Mouse (Mus musculus): ENCODE measurements around the gene Gm5134. TPM values are rescaled to one million over a fixed set of nuclear protein-coding genes. Genes with fewer than 3 reads are reported as not detected.
A peak's percentile ranks its signal among the peaks of the same experiment; 100 is the strongest.

Gene Gm5134
- total and polyA plus RNA-seq, 3 experiments: not detected

- Histone ChIP-seq H3K27ac (ENCODE audit: control insufficient read depth, low read depth, low read length) (no peak overlapping the region), H3K27me3 (ENCODE audit: control insufficient read depth in 1 of 2, insufficient read depth in 2 of 2, low read length in 2 of 2) (no peaks in the 10 kb centered on the region; a peak in 1 of 4 replicates), H3K79me2 (ENCODE audit: control insufficient read depth, insufficient read depth, low read length, poor library complexity) (peaks cover 9% of the 10 kb centered on the region), H3K9ac (ENCODE audit: control insufficient read depth, low read depth, low read length, poor library complexity, severe bottlenecking) (peak overlapping the region; percentile 79), H3K9me3 (replicated peaks; ENCODE audit: insufficient read depth, low read length) (no peaks in the 10 kb centered on the region), H3K36me3 (ENCODE audit: control insufficient read depth in 1 of 2, insufficient read depth in 2 of 2, low read length in 2 of 2) (peaks cover 0 to 6% of the 10 kb centered on the region in 2 experiments; a peak in 2 of 4 replicates), H3K4me3 (ENCODE audit: control insufficient read depth in 1 of 2, insufficient read depth in 1 of 2, low read depth in 2 of 2, low read length in 2 of 2) (peak overlapping the region; percentile 62 to 73), H3K4me1 (ENCODE audit: control insufficient read depth in 1 of 2, insufficient read depth in 2 of 2, low read length in 2 of 2) (peaks cover 4 to 5% of the 10 kb centered on the region in 2 experiments)
- peak; percentile 57 for DNase-seq (ENCODE audit: low read depth, low spot score)
- TF ChIP-seq POLR2AphosphoS2 (IDR thresholded peaks at IDR 0.05; ENCODE audit: low read length): no peak
- TF ChIP-seq GATA1 (IDR thresholded peaks at IDR 0.05; ENCODE audit: low read depth, low read length): no peak
- no peak for TF ChIP-seq E2F4 (IDR thresholded peaks at IDR 0.05; ENCODE audit: borderline replicate concordance, low read depth, low read length)
- TF ChIP-seq TBP (IDR thresholded peaks at IDR 0.05; ENCODE audit: low read depth, low read length): no peak
- no peak for TF ChIP-seq MXI1 (IDR thresholded peaks at IDR 0.05; ENCODE audit: low read depth, low read length)
- TF ChIP-seq ZC3H11A (IDR thresholded peaks at IDR 0.05; ENCODE audit: low read depth, low read length): no peak
- no peak for TF ChIP-seq BHLHE40 (IDR thresholded peaks at IDR 0.05; ENCODE audit: borderline replicate concordance, low read depth, low read length)
- no peak for TF ChIP-seq MAFK (IDR thresholded peaks at IDR 0.05; ENCODE audit: borderline replicate concordance, low read depth, low read length)
- TF ChIP-seq POLR2A (IDR thresholded peaks at IDR 0.05; ENCODE audit: control insufficient read depth in 1 of 2, insufficient read depth in 1 of 2, low read depth in 1 of 2, low read length in 2 of 2, poor library complexity in 1 of 2): peak; percentile 32 to 35; a peak in 1 of 4 replicates
- TF ChIP-seq NELFE (IDR thresholded peaks at IDR 0.05; ENCODE audit: low read depth, low read length): peak; percentile 35
- TF ChIP-seq GABPA (IDR thresholded peaks at IDR 0.05; ENCODE audit: low read depth, low read length): no peak
- TF ChIP-seq HCFC1 (IDR thresholded peaks at IDR 0.05; ENCODE audit: low read depth, low read length): 0 out of 2 replicates have a peak, but pooled peaks have one; percentile 24
- TF ChIP-seq ZKSCAN1 (IDR thresholded peaks at IDR 0.05; ENCODE audit: low read depth, low read length): no peak
- TF ChIP-seq ELF1 (IDR thresholded peaks at IDR 0.05; ENCODE audit: low read depth, low read length): no peak
- no peak for TF ChIP-seq ETS1 (IDR thresholded peaks at IDR 0.05; ENCODE audit: low read depth, low read length)
- TF ChIP-seq CHD2 (IDR thresholded peaks at IDR 0.05; ENCODE audit: low read length): no peak
- TF ChIP-seq RAD21 (IDR thresholded peaks at IDR 0.05; ENCODE audit: low read depth, low read length): no peak
- TF ChIP-seq TCF12 (IDR thresholded peaks at IDR 0.05; ENCODE audit: low read depth, low read length): 0 out of 2 replicates have a peak, but pooled peaks have one; percentile 14
These were observed 22.1 kb upstream of the Gm5134 start for GRCm38 (mm10) chr10:75932081-75932678.

GRCm38 (mm10) chr10:75932891-75933290, 21.4 kb upstream of the Gm5134 start, which contains the start of gene Chchd10:
Chchd10 (plus strand) TSS chr10:75933130.
- H3K27ac ChIP-seq (ENCODE audit: control insufficient read depth, low read depth, low read length): no peak within 1 kb of the TSS
- H3K27me3 ChIP-seq (ENCODE audit: control insufficient read depth in 1 of 2, insufficient read depth in 2 of 2, low read length in 2 of 2): no peaks in the 10 kb centered on the region; a peak in 1 of 4 replicates
- H3K9ac ChIP-seq (ENCODE audit: control insufficient read depth, low read depth, low read length, poor library complexity, severe bottlenecking): peak within 1 kb of the TSS; percentile 79
- peaks cover 8 to 11% of the 10 kb centered on the region in 2 experiments for H3K4me1 ChIP-seq (ENCODE audit: control insufficient read depth in 1 of 2, insufficient read depth in 2 of 2, low read length in 2 of 2)
- no peak for TF ChIP-seq JUND (IDR thresholded peaks at IDR 0.05; ENCODE audit: low read depth, low read length)
- no peak for TF ChIP-seq MYC (IDR thresholded peaks at IDR 0.05; ENCODE audit: low read depth, low read length)
- TF ChIP-seq ZC3H11A (IDR thresholded peaks at IDR 0.05; ENCODE audit: low read depth, low read length): no peak
- no peak for TF ChIP-seq TCF12 (IDR thresholded peaks at IDR 0.05; ENCODE audit: low read depth, low read length)
- TF ChIP-seq E2F4 (IDR thresholded peaks at IDR 0.05; ENCODE audit: borderline replicate concordance, low read depth, low read length): no peak
- no peak for TF ChIP-seq CTCF (IDR thresholded peaks at IDR 0.05 in 2 of 3, conservative IDR thresholded peaks at IDR 0.05 in 1 of 3; ENCODE audit: control insufficient read depth in 1 of 3, insufficient read depth in 1 of 3, low read depth in 2 of 3, low read length in 3 of 3, poor library complexity in 1 of 3, severe bottlenecking in 1 of 3)
- TF ChIP-seq POLR2AphosphoS2 (IDR thresholded peaks at IDR 0.05; ENCODE audit: low read length): no peak
- no peaks in the 10 kb centered on the region for H3K9me3 ChIP-seq (replicated peaks; ENCODE audit: insufficient read depth, low read length)
- peaks cover 9% of the 10 kb centered on the region for H3K79me2 ChIP-seq (ENCODE audit: control insufficient read depth, insufficient read depth, low read length, poor library complexity)
- H3K36me3 ChIP-seq (ENCODE audit: control insufficient read depth in 1 of 2, insufficient read depth in 2 of 2, low read length in 2 of 2): peaks cover 0 to 11% of the 10 kb centered on the region in 2 experiments; a peak in 2 of 4 replicates
- DNase-seq (ENCODE audit: low read depth, low spot score): no peak
- H3K4me3 ChIP-seq (ENCODE audit: control insufficient read depth in 1 of 2, insufficient read depth in 1 of 2, low read depth in 2 of 2, low read length in 2 of 2): peak within 1 kb of the TSS; percentile 62 to 73
